Mouse (Mus musculus) liver, embryonic 14.5 days (tissue): ENCODE results near the gene Triobp.

Experiments used
- CTCF ChIP-seq: IDR thresholded peaks from 2 replicates; pipeline ENCODE4 v1.5.1; 2016; ENCODE audit warnings: antibody characterized with exemption, low read depth, control low read depth
- EP300 ChIP-seq: IDR thresholded peaks from 2 replicates; pipeline ENCODE4 v1.6.1; 2016; ENCODE audit warnings: antibody characterized with exemption, low read depth

DNA sequence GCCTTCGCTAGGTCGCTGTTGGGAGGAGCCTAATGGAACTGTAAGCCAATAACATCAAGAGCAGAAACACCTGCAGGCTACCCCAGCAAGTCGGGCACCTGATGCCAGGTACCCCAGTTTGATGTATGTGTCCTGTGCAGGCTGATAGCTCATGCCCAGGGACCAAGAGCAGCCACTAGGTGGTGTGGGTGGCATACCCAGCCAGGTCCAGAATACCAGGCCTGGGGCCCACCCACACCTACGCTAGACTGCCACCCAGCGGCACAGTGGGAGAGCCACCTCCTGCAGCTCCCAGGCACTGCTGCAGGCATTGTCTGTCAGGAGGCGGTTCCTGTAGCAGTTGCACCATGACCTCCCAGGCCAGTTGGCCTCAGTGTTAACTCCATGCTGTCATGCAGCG, 91.3 kb downstream of the Triobp start:
- peak; percentile 99 for TF ChIP-seq CTCF
- TF ChIP-seq EP300, result no peak
